Mouse (Mus musculus): Measurements from ENCODE around the gene Higd1c.
"Not testable (repeated sequence)": the region's sequence is repeated elsewhere in the genome, so short reads cannot be mapped to it uniquely, and the experiment has no call there.

Higd1c gene

DNA sequence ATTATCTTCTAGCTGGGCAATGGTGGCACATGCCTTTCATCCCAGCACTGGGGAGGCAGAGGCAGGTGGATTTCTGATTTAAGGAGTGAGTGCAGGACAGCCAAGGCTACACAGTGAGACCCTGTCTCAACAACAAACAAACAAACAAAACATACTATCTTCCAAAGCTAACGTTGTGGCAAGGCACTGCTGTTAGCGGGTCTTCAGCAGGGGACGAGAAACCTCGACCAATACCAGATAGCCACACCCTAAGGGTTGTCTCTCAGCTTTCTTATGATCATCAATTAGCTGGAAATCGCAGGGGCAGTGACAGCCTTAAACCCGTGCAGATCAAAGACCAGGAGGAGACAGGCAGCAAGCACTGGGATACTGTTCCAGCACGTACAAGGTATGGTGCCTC is at the start of gene Higd1c:
Gene Higd1c (plus strand): TSS at position 301 of the 400 bp plus-strand sequence.
- DNase-seq (ENCODE audit: extremely low read depth, insufficient read length, low spot score): no peak

DNA sequence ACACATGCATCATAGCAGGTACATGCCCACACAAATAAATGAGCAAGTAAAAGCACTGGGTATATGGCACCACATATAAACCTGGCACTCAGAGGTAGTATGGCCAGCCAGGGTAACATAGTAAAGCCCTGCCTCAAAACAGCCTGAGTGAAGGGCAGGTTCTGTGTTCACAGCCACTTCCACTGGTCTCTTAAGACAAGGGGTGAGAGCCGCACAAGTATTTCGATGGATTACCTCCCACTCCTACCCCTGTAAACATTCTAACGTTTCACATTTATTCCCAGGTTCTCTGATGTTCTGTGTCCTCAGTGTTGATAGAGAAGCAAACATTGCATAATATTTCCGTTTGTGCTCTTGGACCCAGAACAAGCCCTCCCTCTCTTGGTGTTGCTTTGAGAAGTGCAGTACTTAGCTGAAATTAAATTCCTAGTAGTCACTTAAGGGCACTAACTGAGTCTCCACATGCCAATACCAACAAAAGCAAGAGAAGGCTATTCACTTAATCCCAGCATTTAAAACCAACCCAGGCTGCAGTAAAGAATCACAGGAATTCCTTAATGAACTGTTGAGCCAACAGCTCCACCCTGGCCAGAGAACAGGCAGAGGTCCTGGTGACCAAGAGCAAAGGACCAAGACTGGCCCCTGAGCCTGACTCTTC is 46.2 kb upstream of the Higd1c start:
- DNase-seq (ENCODE audit: extremely low read depth, insufficient read length, low spot score): not testable (repeated sequence)

DNA sequence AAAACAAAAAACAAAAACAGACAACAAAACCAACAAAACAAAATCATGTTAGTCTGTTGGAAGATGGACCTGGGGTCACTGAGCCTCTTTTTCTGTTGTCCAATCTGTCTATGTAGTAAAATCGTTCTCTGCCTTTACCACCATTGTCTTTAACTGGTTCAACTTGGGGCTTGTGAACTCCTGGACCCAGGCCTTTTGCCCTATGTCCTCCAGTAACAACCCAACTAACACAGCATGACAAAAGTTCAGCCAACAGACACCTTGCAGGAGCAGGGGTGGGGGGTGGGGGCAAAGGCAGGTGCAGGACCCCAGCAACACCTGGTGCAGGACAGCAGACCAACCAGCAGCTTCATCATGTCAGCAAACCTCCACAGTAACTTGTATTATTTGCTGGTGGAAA is 44.5 kb upstream of the Higd1c start:
- DNase-seq (ENCODE audit: extremely low read depth, insufficient read length, low spot score): no peak

DNA sequence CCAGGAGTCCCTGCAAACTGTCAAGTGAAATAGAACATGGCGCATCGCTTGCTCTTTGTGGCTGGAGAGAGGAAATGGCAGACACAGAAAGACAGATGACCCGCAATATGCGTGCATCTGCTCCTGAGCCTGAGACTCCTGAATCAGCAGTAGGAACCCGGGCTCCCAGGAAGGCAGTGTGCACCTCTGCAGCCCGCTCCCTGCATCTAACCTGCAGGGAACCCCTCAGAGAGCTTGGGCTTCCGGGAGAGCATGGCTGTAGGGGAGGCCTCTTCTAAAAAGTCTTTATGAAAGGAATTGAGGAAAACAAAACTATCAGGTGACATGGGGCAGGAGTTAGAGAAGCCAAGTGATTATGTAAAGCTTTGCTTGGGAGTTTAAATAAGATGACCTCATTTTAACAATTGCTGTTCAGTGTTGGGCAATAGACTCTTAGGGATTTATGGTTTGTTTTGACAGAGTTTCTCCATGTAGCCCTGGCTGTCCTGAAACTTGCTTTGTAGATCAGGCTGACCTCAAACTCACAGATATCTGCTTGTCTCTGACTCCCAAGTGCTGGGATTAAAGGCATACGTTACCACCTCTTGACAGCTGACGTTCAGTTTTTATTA is 43.9 kb upstream of the Higd1c start:
- DNase-seq (ENCODE audit: extremely low read depth, insufficient read length, low spot score): no peak

DNA sequence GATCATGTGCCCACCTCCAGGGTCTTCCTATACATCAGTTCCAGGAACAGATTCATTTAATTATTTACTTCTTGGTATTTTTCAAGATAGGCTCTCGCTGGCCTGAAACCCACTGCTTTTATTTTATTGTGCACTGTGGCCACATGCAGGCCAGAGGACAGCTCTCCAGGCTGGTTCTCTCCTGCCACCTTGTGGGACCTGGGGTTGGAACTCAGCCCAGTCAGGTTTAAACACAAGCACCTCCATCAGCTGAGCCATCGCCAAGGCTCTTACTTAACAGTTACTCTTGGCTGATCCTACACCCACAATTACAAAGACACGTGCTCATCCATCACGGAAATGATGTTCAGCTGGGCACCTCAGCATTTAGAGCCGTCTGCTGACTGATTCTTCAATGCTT is 43.2 kb upstream of the Higd1c start:
- no peak for DNase-seq (ENCODE audit: extremely low read depth, insufficient read length, low spot score)

DNA sequence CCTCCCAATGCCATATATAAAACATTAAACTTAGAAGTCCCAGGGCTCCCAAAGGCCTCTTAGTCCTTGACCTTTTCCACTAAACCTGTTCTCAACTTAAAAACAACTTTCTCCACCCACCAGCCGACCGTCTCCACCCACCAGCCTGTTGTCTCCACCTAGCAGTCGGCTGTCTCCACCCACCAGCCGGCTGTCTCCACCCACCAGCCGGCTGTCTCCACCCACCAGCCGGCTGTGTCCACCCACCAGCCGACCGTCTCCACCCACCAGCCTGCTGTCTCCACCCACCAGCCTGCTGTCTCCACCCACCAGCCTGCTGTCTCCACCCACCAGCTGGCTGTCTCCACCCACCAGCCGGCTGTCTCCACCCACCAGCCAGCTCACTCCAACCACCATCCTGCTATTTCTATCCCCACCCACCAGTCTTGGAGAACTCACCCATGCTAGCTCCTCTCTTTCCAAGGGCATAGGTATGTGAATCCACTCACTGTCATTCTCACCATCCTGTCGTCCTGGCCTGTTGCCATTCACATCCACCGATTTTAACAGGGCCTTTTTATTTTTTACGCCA is 40.2 kb upstream of the Higd1c start:
- DNase-seq (ENCODE audit: extremely low read depth, insufficient read length, low spot score): no peak

DNA sequence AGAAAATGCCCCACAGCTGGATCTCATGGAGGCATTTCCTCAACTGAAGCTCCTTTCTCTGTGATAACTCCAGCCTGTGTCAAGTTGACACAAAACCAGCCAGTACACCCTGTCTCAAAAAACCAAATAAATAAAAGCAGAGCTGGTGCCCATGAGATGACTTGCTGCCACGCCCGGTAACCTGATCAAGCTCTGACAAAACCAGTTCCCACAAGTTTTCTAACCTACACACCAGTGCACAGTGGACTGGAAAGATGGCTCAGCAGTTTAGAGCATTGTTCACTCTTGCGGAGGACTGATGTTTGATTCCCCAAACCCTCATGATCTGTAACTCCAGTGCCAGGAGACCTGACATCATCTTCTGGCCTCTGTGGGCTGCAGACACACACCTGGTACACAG is 39.1 kb upstream of the Higd1c start:
- no peak for DNase-seq (ENCODE audit: extremely low read depth, insufficient read length, low spot score)

DNA sequence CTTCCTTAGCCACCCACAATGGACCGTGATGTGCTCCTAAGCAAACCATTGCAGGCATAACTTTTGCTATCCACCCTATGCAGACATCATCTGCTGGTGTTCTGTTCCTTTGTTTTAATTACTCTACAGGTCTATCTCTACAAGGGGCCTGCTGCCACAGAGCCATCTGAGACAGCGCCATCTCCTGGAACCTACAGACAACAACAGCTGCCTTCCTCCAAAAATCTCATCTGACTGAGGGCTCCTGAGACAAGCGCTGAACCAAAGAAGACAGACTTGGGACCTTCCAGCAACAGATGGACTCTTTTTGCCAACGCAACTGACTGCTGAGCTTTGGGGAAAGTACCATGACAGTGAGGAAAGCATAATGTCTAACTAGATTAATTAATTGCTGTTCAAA is 36.3 kb upstream of the Higd1c start:
- not testable (repeated sequence) for DNase-seq (ENCODE audit: extremely low read depth, insufficient read length, low spot score)

DNA sequence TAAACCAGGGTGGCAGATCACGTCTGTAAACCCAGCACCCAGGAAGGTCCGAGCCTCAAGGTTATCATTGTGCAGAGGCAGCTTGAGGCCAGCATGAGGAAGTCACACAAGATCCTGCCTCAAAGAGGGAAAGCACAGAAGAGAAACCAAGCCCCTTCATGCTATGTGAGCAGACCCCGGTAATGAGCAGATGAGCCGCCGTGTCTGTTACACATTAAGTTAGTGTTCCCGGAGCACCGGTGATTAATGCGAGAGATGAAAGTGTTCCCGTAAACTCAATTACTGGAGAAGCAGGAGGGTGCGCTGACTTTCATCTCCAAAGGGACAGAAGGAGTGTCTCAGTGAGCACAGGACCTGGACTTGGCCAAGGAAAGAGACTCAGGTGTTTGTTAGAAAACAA is 35.0 kb upstream of the Higd1c start:
- DNase-seq (ENCODE audit: extremely low read depth, insufficient read length, low spot score): not testable (repeated sequence)

DNA sequence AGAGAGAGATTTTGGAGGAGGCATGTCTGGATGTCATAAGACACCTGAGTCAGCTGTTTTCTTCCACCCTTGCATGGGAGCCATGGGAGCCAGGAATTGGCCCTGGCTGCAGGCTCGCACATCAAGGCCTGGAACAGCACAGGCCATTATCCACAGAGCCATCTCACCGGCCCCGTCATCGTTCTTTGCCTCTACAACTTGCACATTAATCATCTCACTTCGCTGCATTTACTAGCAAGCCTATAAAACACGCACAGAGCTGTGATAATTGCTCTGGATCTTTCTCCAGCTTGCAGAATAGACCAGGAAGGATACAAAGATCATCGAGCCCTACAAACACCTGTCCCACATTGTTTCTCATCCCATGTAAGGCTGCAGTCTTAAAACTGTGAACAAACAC is 33.6 kb upstream of the Higd1c start:
- DNase-seq (ENCODE audit: extremely low read depth, insufficient read length, low spot score): no peak

DNA sequence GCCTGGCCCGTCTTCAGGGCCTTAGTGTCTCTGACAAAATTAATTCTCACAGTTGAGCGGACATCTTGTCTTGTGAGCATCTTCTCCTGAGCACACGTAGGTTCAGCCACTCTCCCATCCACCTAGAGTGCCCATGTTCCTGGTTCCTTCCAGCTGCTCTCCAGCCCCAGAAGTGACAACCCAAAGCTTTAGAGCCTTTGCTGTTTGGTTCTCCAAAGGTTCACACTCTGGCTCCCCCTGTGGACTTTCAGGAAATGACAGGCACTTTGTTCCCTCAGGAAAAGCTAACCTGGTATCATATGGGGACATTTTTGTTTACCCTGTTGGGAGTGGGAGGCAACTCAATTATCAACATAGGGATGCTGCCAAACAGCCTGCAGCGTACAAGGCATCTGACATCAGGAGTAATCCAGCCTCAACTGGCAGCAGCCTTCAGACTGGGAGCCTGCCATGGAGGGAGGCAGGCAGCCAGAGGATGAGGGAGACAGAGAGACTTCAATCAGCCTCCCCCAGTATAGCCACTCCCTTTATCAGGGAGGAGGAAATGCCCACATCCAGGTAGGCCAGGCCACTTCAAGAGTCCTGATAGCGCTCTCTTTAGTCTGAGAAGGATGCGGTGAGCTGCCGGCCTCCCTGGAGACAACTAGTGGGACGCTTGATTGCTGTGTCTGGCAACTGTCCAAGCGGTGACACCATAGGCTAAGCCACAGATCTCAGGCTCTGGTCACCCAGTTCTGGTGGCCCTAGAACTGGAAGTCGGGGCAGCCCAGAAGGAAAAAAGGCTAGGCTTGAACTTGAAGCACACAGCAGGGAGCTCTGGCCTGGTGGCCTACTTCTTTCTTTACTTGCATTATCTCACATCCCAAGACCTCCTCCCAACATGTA is 32.0 kb upstream of the Higd1c start:
- DNase-seq (ENCODE audit: extremely low read depth, insufficient read length, low spot score): not testable (repeated sequence)

DNA sequence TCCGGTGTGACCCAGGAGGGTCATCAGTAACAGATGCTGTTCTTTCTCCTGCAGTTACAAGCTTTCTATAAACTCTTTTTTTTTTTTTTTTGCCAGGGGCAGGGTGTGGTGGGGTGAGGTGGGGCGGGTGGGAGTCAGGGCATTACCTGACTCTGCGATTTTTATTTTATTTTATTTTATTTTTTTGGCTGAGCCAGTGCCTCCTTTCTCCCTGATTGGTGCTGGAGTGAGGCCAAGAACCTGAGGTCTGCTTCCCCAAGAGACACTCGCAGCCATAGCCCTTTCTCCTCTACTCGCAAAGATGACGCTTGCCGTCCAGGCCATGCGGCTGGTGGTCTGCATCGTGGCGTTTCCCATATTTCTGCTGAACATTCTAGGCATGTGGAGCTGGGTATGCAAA is 29.7 kb upstream of the Higd1c start, which contains the start of gene Mettl7a3:
Gene Mettl7a3 (plus strand): TSS at position 301 of the 400 bp plus-strand sequence.
- DNase-seq (ENCODE audit: extremely low read depth, insufficient read length, low spot score): no peak

DNA sequence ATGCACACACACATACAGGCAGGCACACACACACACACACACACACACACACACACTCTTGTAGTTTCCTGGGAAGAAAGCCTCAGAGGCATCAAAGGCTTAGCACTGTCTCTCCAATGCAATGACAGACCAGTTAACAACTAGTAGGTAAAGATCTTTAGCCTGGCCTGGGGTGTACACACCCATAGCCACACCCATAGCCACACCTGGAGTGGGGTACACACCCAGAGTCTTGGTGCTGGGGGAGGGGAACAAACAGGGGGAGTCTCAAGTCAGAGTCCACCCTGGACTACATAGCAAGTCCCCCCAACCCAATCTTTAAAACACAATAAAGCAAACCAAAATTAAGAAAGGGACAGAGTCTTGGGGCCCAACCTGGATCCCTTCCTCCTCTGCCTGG is 27.0 kb upstream of the Higd1c start:
- not testable (repeated sequence) for DNase-seq (ENCODE audit: extremely low read depth, insufficient read length, low spot score)

DNA sequence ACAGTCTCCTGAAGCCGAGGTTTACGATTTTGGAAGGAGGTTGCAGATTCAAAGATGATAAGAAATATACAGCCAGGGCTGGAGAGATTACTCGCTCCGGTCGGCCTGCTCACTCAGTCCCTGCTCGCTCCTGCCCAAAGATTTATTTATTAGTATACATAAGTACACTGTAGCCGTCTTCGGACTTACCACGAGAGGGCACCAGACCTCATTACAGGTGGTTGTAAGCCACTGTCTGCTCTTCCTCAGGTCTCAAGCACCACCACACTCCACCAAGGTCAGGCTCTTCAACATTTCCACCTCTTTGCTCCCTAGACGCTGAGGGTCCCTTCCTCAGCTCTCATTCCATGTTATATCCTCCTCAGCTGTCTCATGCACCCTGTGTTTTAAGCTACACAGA is 26.5 kb upstream of the Higd1c start:
- DNase-seq (ENCODE audit: extremely low read depth, insufficient read length, low spot score): not testable (repeated sequence)

DNA sequence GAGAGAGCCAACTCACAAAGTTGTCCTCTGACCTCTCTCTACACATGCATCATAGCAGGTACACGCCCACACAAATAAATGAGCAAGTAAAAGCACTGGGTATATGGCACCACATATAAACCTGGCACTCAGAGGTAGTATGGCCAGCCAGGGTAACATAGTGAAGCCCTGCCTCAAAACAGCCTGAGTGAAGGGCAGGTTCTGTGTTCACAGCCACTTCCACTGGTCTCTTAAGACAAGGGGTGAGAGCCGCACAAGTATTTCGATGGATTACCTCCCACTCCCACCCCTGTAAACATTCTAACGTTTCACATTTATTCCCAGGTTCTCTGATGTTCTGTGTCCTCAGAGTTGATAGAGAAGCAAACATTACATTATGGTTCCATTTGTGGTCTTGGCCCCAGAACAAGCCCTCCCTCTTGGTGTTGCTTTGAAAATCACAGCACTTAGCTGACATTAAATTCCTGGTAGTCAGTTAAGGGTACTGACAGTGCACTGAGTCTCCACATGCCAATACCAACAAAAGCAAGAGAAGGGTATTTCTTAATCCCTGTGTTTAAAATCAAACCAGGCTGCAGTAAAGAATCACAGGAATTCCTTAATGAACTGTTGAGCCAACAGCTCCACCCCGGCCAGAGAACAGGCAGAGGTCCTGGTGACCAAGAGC is 22.9 kb upstream of the Higd1c start:
- not testable (repeated sequence) for DNase-seq (ENCODE audit: extremely low read depth, insufficient read length, low spot score)

DNA sequence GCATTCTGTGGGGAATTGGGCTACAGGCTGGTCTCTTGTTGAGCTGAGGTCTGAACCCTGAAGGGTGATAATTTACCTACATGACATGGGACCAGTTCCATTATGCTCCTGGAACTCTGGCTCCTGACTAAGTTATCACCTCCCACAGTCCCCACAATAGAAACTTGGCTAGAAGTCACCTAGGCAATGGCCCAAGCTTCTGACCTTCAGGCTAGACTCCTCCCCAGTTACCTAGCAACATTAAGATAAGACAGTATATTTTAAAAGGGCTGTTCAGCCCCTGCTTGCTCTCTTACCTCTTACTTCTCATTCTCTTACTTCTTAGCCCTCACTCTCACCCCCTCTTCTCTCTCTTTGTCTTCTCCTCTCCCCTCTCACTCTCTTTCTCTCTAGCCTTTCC is 18.9 kb upstream of the Higd1c start:
- DNase-seq (ENCODE audit: extremely low read depth, insufficient read length, low spot score): no peak

DNA sequence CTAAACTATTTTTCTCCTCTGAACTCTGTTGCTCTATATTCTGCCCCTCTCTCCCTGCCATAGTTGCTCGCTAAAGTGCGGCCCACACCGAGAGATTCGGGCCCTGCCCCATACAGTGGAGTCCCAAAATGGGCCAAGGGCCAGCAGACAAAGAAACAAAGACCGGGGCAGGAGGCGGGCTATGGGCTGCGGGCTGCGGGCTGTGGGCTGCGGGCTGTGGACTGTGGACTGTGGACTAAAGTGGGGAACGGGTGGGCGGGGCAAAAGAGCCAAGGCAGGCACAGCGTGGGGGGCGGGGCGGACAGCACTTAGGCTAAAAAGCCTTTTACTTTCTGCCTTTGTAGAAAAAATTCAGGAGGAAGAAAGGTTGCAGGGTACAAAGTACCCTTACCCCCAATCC is 17.6 kb upstream of the Higd1c start:
- DNase-seq (ENCODE audit: extremely low read depth, insufficient read length, low spot score): no peak

DNA sequence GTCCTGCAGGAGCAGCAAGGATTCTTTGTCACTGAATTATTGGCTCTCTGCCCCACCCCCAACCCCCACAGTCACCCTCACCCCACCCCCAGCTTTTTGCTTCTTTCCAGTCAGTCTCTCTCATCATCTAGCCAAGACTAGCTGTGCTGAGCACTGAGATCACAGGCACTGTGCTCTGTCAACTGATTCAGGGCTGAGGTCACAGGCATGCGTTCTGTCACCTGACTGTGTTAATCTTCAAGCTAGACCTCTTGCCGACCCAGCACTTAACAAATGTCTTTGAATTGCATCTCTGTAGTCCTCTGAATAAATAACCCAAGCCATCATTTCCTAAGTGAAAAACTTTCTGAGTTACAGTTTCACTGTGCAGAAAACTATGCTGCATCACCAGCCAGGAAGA is 14.8 kb upstream of the Higd1c start:
- no peak for DNase-seq (ENCODE audit: extremely low read depth, insufficient read length, low spot score)

DNA sequence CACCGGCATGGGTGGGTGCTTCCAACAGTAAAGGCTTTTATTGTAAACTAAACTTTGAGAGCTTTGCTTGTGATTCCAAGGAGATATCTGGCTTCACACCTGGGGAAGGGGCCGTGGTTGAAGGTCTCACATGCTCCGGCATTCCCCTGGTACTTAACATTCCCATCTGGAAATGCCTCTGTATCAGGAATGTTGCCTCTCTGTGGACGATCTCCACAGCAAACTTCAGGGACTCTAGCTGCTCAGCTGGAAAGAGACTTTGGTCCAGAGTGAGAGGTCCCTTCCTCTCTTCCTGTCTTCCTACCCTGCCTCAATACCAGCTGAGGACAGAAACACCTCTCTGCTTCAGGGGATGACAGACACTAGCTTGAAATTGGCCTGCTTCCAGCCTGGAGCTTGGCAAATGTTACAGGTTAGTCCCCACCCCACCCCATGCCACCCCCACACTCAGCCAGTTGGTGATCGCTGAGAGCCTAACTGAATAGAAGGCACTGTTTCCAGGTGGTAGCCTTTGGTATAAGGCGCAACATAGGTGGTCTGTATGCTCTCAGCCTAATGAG is 12.8 kb upstream of the Higd1c start:
- DNase-seq (ENCODE audit: extremely low read depth, insufficient read length, low spot score): no peak

DNA sequence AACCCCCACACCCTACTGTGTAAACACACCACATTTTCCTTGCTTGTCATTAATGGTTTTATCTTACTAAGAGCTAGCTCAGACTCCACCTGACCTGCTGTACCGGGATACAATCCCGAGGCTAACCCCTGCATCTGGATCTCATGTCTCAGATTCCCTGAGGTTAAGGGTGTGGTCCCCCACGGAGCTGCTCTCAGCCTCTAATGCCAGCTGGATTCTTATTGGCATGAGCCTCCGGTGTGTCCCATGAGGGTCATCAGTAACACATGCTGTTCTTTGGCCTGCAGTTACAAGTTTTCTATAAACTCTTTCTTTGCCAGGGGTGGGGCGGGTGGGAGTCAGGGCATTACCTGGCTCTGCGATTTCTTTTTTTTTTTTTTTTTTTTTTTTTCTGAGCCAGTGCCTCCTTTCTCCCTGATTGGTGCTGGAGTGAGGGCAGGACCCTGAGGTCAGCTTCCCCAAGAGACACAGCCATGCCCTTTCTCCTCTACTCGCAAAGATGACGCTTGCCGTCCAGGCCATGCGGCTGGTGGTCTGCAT is 11.6 kb upstream of the Higd1c start, which contains the start of the genes Methig1 and Mettl7a2:
Gene Methig1 (plus strand): TSS at position 439 of the 540 bp plus-strand sequence.
Gene Mettl7a2 (plus strand): TSS at position 490 of the 540 bp plus-strand sequence.
- DNase-seq (ENCODE audit: extremely low read depth, insufficient read length, low spot score): no peak
